Mouse (Mus musculus) liver (tissue): ENCODE data around the gene Msrb3.
"Not testable (repeated sequence)": the region's sequence is repeated elsewhere in the genome, so short reads cannot be mapped to it uniquely, and the experiment has no call there.

Experiments
- DNase-seq: peaks from one replicate; pipeline ENCODE4 v3.0.0-alpha.2; 2020; ENCODE audit warnings: mixed read lengths

Msrb3 gene

DNA sequence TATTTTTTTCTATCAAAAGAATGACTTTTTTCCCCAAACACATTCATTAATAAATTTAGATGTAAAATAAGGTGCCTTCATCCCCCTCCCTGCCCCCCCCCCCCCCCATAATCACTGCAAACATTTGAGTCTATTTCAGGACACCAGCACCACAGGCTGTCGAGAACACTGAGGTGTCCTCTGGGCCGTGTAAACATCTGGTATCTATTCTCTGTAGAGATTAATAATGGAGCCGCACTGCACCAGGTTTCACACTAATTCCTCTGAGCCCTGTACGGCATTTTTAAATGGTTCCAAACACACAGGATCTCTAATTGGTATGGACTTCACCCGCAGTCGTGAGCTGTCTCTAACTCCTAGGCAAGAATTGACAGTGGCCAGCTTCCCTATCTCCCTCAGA lies 97.8 kb downstream of the Msrb3 start:
- no peak for DNase-seq

GRCm38 (mm10) chr10:120799479-120799878 lies 99.4 kb downstream of the Msrb3 start:
- no peak for DNase-seq

DNA sequence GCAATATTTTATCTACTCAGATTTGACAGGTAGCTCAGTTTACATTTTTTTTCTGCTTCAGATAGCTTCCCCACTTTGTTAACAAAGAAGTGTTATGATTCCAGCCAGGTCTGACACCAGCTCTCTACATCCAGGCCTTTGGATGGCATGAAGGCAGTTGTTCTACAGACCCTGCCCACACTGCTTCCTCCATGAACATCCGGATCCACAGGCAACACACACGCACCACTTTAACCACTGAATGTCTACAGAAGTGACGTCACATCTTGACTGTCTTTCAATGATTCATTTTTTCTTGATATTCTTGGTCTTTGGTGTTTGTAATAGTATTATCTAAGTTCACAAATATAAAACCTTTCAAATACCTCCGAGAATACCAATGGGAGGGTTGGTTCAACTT lies 102.2 kb downstream of the Msrb3 start:
- no peak for DNase-seq

GRCm38 (mm10) chr10:120794391-120794817 lies 104.5 kb downstream of the Msrb3 start:
- peak; percentile 21 for DNase-seq

- no peak for DNase-seq
Measured at GRCm38 (mm10) chr10:120792191-120792765, 106.6 kb downstream of the Msrb3 start.

GRCm38 (mm10) chr10:120791438-120791837 lies 107.5 kb downstream of the Msrb3 start:
- DNase-seq = no peak

DNA sequence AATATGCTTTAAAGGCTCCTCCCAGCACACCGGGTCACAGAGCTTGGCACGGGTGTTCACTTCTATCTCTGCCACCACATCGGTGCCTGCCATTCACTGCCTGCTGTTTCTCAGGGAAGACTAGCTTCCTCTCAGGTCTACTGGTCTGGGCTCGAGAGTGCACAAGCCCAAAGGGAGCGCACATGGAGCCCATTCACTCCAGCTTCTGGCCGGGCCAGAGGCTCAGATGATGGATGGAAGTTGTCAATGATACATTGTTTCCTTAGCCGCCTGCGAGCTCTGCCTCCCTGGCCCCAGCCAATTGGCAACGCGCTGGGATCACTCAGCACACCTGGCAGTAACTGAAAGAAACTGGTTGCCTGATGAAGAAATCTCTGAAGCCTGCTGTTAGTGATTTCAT lies 111.7 kb downstream of the Msrb3 start:
- no peak for DNase-seq

DNA sequence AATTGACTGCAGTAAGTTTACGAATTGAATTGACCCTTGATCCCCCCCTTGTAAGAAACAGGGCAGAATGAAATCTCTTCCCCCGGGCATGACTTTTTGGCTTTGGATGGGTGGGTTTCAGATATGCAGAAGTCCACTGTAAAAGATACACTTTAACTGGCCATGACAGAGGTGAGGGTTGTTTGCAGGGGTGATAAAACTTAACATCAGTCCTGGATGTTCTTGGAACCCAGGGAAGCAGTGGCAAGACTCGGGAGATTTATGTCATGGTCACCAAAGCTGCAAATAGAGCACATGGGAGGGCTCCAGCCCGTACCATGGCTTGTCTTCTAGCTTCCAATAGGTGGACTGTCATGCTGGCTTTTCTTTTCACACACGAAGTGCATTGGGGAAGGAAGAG lies 114.4 kb downstream of the Msrb3 start:
- no peak for DNase-seq

DNA sequence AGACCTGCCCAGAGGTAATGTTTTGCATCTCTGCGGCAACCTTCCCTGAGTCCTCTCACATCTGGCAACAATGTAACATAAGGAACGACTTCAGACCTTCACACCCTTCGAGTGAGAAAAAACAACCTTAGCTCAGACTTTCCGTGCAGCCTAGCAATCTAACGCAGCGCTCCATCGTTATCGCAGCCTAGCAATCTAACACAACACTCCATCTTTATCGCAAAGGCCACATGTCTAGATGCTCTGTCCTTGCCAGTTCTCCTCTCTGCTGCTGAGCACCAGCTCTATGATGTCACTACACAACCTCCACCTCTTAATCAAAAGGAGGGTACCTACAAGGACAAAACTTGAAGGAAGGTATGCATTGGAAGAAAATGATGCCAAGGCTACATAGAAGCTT lies 115.5 kb downstream of the Msrb3 start:
- DNase-seq = no peak

GRCm38 (mm10) chr10:120777499-120777898 lies 121.4 kb downstream of the Msrb3 start:
- no peak for DNase-seq

- no peak for DNase-seq
Measured at GRCm38 (mm10) chr10:120775361-120775760, 123.5 kb downstream of the Msrb3 start.

DNA sequence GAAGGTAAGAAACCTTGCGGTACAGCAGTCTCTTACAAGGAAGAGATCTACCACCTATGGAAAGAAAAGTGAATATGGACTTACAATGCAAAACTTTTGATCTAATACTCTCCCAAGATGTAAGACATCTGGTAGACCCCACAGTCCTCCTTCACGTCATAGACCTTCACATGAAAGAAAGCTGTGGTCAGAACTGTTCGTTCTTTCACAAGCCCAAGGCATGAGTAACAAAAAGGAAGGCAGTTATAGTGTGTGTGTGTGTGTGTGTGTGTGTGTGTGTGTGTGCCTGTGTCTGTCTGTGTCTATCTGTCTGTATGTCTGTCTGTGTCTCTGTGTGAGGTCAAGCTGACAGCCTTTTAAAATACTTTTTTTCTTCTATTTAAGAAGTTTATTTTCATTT lies 131.5 kb downstream of the Msrb3 start:
- no peak for DNase-seq

- DNase-seq = no peak
Measured at GRCm38 (mm10) chr10:120765398-120765797, 133.5 kb downstream of the Msrb3 start.

DNA sequence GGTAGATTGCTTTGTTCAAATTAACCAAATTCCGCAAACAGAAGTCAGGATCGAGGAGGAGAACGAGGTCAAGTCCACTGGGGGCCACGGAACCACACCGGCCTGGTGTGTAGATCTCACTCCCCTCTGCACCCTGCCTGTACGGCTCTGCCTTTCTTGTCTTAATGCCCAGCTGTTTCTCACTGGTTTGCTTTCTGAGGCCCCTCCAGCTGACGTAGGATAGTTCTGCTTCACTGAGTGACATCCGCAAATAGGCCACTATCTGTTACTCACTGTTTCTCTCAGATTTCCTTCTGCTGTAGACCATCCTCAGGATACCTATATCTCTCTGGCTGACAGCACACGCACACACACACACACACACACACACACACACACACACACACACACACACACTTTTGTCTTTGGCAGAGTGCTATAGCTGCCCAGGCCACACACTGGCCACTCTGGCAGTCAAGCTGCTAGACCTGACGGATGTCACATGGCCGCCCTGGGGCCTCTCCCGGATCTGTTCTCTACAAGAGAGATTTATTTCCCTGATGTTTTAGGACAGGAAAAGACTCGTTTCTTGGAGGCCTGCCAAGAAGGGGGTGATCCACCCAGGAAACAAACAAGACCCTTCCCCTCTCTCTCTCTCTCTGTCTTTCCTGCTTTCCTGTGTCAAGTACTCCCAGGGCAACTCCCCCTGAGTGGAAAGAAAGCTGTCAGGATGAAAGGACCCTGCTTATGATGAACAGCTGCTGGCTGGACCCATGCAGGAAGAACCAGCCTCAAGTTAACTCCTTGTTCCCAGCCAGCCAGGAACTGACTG lies 135.0 kb downstream of the Msrb3 start:
- peak; percentile 59 for DNase-seq

DNA sequence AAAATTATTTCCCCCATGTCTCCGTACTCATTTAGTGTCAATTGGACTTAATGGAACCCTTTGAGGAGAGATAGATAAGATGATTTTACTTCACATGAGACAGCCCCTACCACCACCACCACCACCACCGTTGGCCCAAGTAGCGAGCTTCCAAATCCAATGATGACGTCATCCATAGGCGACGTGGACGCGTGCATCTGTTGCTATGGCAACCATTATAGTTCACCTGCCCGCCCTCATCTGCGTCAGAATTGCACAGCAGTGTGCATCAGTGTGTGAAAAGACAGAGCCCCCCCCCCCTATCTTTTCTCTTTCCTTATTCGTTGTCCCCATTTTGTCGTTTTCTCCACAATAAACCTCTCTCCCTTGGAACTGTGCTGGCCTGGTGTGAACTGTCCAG lies 135.9 kb downstream of the Msrb3 start:
- DNase-seq = no peak

- no peak for DNase-seq
Measured at GRCm38 (mm10) chr10:120760679-120761078, 138.2 kb downstream of the Msrb3 start.

DNA sequence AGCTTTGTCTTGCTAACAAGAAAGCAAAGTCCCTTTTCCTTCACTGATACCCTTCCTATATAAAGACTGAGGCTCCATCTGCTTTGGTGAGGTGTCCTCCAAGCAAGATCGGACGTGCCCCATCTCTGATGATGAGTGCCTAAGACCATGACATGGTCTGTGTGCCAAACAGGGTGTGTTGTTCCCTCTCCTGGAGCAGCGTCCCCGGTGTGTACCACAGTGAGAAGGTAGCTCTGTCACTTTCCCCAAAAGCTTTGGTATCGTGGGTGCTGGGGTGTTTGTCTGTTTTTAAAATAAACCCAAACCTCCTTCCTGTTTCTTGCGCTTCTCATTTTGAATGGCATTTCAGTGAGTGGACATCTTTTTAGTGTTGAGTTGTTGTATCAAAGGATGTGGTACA lies 139.0 kb downstream of the Msrb3 start:
- DNase-seq = no peak

- DNase-seq = no peak
Measured at GRCm38 (mm10) chr10:120752454-120752853, 146.4 kb downstream of the Msrb3 start.

DNA sequence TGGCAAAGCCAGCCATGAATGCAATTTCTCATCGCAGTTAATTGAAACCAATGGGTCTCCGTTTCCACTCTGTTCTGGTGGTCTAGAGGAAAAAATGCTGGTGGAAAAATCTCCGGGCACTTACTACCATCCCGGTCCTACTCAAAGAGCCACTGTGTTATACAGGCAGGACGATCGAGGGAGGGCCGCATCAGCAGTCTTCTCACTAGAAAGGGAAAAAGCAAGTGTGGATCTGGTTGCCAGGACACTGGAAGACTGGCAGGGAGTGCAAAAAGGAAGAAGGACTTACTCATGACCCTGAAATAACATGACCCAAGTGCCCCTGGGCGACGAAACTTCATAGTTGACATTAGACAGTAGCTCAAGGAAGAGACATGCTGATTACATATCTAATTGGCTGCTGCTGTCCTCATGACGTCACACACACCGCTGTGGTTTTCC lies 147.1 kb downstream of the Msrb3 start:
- peak; percentile 31 for DNase-seq

- DNase-seq = peak; percentile 41
Measured at GRCm38 (mm10) chr10:120751295-120751722, 147.6 kb downstream of the Msrb3 start.

GRCm38 (mm10) chr10:120749556-120749955 lies 149.3 kb downstream of the Msrb3 start:
- not testable (repeated sequence) for DNase-seq

DNA sequence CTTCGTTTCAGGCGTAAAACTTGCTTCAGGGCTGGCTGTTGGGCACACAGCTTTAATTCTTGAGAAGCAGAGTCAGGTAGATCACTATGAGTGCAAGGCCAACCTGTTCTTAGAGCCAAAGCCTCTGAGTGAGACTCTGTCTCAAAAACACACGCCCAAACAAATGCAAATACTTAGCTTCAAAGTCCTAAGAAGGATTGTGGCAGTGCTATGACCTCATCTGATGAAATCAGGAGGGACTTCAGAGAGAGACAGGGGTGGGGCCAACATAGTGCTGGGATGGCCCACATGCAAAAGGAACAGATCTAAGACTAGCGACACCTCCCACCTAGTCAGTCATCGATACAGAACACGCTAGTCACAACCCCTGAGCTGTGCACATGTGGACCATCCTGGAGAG lies 150.7 kb downstream of the Msrb3 start:
- DNase-seq = no peak

GRCm38 (mm10) chr10:120745138-120745856 lies 153.6 kb downstream of the Msrb3 start:
- peak; percentile 55 for DNase-seq
